Mouse (Mus musculus) liver, embryonic 14.5 days (tissue): ENCODE measurements at regions not wholly inside any gene's neighbourhood (a gene's known extent, or its start where the extent isn't known, plus 50 kb on each side); places are given as distances from the start of the nearest gene placed in this dataset.

Source experiments
- ATAC-seq: fragments of 200-750 bp; cut with Nextera tagmentation; 2 replicates; pipeline ENCODE4 v1.8.0; 2017; ENCODE audit warnings: moderate number of reproducible peaks, mild to moderate bottlenecking, moderate library complexity; ENCODE audit not compliant: insufficient read depth
- DNase-seq, 3 experiments: peaks; one replicate each; pipeline ENCODE4 v3.0.0-alpha.2; 2012 to 2013; ENCODE audit warnings: low read depth in 3 of 3, low spot score in 3 of 3
- H3K27ac ChIP-seq: fragments of 300-500 bp; sonication (generic); 2 replicates; pipeline ENCODE4 v1.5.1; 2014; ENCODE audit warnings: moderate library complexity, mild to moderate bottlenecking, control low read depth, inconsistent platforms
- H3K27me3 ChIP-seq: fragments of 300-500 bp; sonication (generic); 2 replicates; pipeline ENCODE4 v1.6.1; 2014; ENCODE audit warnings: mild to moderate bottlenecking, low read length, moderate library complexity; ENCODE audit not compliant: control insufficient read depth, insufficient read depth
- H3K36me3 ChIP-seq: fragments of 300-500 bp; sonication (generic); replicated peaks from 2 replicates; pipeline ENCODE4 v1.6.1; 2014; ENCODE audit warnings: low read depth; ENCODE audit not compliant: control insufficient read depth, insufficient read depth
- H3K4me1 ChIP-seq, 2 experiments: fragments of 200-500 bp in 1 of 2; fragments of 300-500 bp in 1 of 2; sonication (generic) in 1 of 2; replicated peaks; 2 replicates each; pipeline ENCODE4 v1.6.1; 2012 to 2014; ENCODE audit warnings: antibody characterized with exemption in 1 of 2, inconsistent platforms in 1 of 2, low read length in 1 of 2; ENCODE audit not compliant: control insufficient read depth in 2 of 2, insufficient read depth in 2 of 2
- H3K4me2 ChIP-seq: fragments of 300-500 bp; sonication (generic); 2 replicates; pipeline ENCODE4 v1.6.1; 2014; ENCODE audit warnings: low read depth, mild to moderate bottlenecking, control low read depth, moderate library complexity
- H3K4me3 ChIP-seq, 2 experiments: fragments of 200-500 bp in 1 of 2; fragments of 300-500 bp in 1 of 2; sonication (generic) in 1 of 2; 2 replicates each; pipeline ENCODE4 v1.5.1; 2012 to 2014; ENCODE audit warnings: low read depth in 2 of 2, low read length in 2 of 2, mild to moderate bottlenecking in 2 of 2, control low read depth in 1 of 2, inconsistent platforms in 1 of 2, moderate library complexity in 1 of 2; ENCODE audit not compliant: insufficient read depth in 1 of 2
- H3K9ac ChIP-seq: fragments of 300-500 bp; sonication (generic); replicated peaks from 2 replicates; pipeline ENCODE4 v1.6.1; 2014; ENCODE audit warnings: mild to moderate bottlenecking, control low read depth, moderate library complexity
- H3K9me3 ChIP-seq: fragments of 300-500 bp; sonication (generic); 2 replicates; pipeline ENCODE4 v1.6.1; 2016; ENCODE audit warnings: low read length, mixed read lengths; ENCODE audit not compliant: control insufficient read depth
- CTCF ChIP-seq: IDR thresholded peaks from 2 replicates; pipeline ENCODE4 v1.5.1; 2016; ENCODE audit warnings: antibody characterized with exemption, low read depth, control low read depth
- EP300 ChIP-seq: IDR thresholded peaks from 2 replicates; pipeline ENCODE4 v1.6.1; 2016; ENCODE audit warnings: antibody characterized with exemption, low read depth
- WGBS: fragments of 180-500 bp; shearing (Covaris S2); extraction: QIAGEN DNeasy Blood & Tissue Kit; methylation state at CpG from one replicate; pipeline ENCODE4 v1.1.7; 2014; ENCODE audit not compliant: insufficient replicate concordance; 5-methylcytosine and 5-hydroxymethylcytosine counted together

DNA sequence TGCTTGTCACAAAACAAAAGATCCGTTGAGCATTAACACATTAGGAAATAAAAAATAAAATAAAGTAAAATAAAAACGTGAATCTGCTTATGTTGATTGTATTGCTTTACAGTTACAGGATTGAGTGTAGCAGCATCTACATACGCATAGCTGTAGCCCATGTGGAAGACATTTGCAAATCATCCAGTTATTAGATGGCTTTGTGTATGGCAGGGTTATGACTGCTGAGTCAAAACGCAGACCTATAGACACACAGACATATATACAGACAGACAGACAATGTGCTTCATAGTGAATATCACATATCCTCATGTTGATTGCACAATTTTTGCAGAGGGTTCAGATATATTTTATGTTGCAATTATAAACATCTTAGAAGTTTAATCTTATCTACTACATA lies 64.5 kb downstream of the Gm11146 start:
- TF ChIP-seq EP300 (no peak), CTCF (no peak)
- no peaks in the 10 kb centered on the region for H3K4me1 ChIP-seq
- WGBS: 70% methylated on average over 4 of the region's 4 CpGs

DNA sequence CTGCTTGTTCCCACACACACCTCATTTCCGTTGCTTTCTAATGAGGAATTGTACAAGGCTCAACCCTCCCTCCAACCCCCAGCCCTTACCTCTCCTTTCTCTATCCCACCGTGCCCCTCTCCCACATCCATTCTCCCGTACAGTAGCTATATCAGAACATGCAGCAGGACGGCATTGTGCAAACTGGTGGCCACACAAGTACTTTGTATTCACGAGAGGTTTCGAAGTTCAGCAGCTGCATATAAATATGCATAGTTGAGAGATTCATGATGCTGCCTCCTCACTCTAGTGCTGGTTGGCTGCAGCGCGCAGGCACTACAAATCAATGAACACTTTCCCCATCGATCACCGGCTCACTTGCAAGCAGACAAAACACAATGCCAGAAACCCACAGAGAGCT lies 65.1 kb downstream of the Gm11146 start:
- TF ChIP-seq EP300: no peak
- no peak for TF ChIP-seq CTCF
- H3K4me2 ChIP-seq: no peak overlapping the region
- no peak overlapping the region for H3K27ac ChIP-seq
- no peak overlapping the region for H3K4me3 ChIP-seq
- no peaks in the 10 kb centered on the region for H3K9me3 ChIP-seq
- WGBS: 76% methylated on average over 10 of the region's 10 CpGs
- H3K27me3 ChIP-seq: no peaks in the 10 kb centered on the region
- H3K9ac ChIP-seq: no peak overlapping the region
- H3K4me1 ChIP-seq: no peaks in the 10 kb centered on the region
- ATAC-seq: no peak
- no peak for DNase-seq
- H3K36me3 ChIP-seq: no peaks in the 10 kb centered on the region

More for the DNA sequence above, 64.5 kb downstream of the Gm11146 start:
- Histone ChIP-seq H3K4me3 (no peak overlapping the region), H3K9ac (no peak overlapping the region), H3K27me3 (no peaks in the 10 kb centered on the region), H3K9me3 (no peaks in the 10 kb centered on the region), H3K36me3 (no peaks in the 10 kb centered on the region), H3K27ac (no peak overlapping the region), H3K4me2 (no peak overlapping the region)
- no peak for DNase-seq
- ATAC-seq: no peak

DNA sequence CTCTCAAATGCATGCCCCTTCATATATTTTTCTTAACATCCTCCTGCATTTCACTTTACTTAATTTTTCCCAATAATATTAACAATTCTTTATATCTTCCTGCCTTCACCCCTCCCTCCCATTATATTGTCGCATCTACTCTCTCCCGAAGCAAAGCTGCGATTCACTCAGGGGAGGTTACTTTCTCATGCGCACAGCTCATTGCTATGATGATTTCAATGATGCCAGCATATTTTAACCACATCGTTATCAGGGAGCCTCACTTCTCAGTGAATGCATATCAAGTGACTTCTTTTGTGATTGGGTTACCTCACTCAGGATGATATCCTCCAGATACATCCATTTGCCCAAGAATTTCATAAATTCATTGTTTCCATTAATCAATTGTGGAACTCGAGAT lies 65.6 kb downstream of the Gm11146 start:
- Histone ChIP-seq H3K27ac (no peak overlapping the region), H3K36me3 (no peaks in the 10 kb centered on the region), H3K4me1 (no peaks in the 10 kb centered on the region), H3K27me3 (no peaks in the 10 kb centered on the region), H3K4me2 (no peak overlapping the region), H3K4me3 (no peak overlapping the region), H3K9ac (no peak overlapping the region), H3K9me3 (no peaks in the 10 kb centered on the region)
- TF ChIP-seq EP300 (no peak), CTCF (no peak)
- no peak for DNase-seq
- 67% methylated on average over 6 of the region's 6 CpGs for WGBS
- no peak for ATAC-seq

DNA sequence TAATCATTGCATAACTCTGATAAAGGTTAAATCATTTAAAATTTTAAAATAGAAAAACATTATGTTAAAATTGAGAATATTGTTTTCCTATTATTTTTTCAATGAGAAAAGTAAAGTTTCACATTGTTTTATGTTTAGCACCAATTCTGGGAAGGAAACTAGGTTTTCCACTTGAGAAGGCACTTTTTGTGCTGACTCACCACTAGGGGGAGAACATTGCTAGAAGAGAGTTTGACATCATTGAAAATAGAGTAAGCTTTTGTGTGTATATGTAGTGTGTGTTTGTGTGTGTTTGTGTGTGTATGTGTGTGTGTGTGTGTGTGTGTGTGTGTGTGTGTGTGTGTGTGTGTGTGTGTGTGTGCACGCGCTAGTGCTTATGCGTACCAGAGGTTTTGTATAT lies 66.9 kb downstream of the Gm11146 start:
- Histone ChIP-seq H3K27ac (no peak overlapping the region), H3K4me1 (no peaks in the 10 kb centered on the region), H3K4me3 (no peak overlapping the region), H3K36me3 (no peaks in the 10 kb centered on the region), H3K9ac (no peak overlapping the region), H3K27me3 (no peaks in the 10 kb centered on the region), H3K4me2 (no peak overlapping the region), H3K9me3 (no peaks in the 10 kb centered on the region)
- TF ChIP-seq EP300: no peak
- peak; percentile 35; the same call in 1 of the 2 replicates for TF ChIP-seq CTCF
- ATAC-seq (no peak), DNase-seq (no peak)
- 76% methylated on average over 3 of the region's 3 CpGs for WGBS

DNA sequence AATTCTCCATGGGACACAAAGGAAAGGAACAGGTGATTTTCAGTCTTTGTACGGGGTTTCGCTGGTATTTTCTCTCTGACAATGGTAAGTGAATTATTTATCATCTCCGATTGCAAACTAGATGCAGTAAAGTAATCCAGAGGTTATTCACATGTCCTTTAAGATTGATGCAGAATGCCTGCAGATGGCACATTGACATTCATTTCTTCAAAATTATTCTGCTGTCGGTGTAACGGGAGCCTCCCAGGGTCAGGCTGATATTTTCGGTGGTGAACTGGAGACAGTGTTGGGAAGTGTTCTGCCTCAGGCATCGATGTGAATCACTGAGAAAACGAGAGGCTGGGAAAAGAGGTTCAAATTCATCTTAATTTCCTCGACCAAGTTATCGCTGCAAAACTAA lies 70.3 kb downstream of the Gm11146 start:
- Histone ChIP-seq H3K36me3 (no peaks in the 10 kb centered on the region), H3K9ac (no peak overlapping the region), H3K27me3 (no peaks in the 10 kb centered on the region), H3K4me1 (no peaks in the 10 kb centered on the region), H3K27ac (no peak overlapping the region), H3K9me3 (no peaks in the 10 kb centered on the region), H3K4me3 (no peak overlapping the region), H3K4me2 (no peak overlapping the region)
- DNase-seq (no peak), ATAC-seq (no peak)
- TF ChIP-seq CTCF (no peak), EP300 (no peak)
- 68% methylated on average over 10 of the region's 10 CpGs for WGBS

DNA sequence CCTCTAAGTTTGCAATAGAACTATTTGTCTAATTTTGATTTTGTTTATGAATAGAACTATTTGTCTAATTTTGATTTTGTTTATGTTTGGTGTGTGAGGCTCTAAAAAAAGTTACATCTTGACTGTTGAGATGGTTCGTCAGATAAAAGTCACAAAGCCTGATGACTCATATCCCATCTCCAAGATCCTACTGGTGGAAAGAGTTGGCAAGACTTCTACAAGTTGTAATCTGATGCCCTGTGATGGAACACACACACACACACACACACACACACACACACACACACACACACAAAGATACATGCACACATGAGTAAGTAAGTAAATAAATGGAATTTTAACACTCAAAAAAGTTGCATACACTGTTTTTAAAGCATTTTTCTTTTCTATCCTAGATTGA lies 73.9 kb downstream of the Gm11146 start:
- DNase-seq: no peak
- no peak for ATAC-seq
- Histone ChIP-seq H3K4me2 (no peak overlapping the region), H3K4me1 (no peaks in the 10 kb centered on the region), H3K27ac (no peak overlapping the region), H3K9me3 (no peaks in the 10 kb centered on the region), H3K4me3 (no peak overlapping the region), H3K9ac (no peak overlapping the region), H3K27me3 (no peaks in the 10 kb centered on the region), H3K36me3 (no peaks in the 10 kb centered on the region)
- 38% methylated on average over 1 of the region's 1 CpGs for WGBS
- TF ChIP-seq CTCF: no peak
- TF ChIP-seq EP300: no peak
